Mouse (Mus musculus): ENCODE data around the gene Rad18. TPM values are rescaled to one million over a fixed set of nuclear protein-coding genes. Genes with fewer than 3 reads are reported as not detected.
A peak's percentile ranks its signal among the peaks of the same experiment; 100 is the strongest.

The Rad18 gene
- 50.0 and 54.2 TPM in 2 replicates for polyA plus RNA-seq (2016; fragmentation: Nextera tagmentation; extraction: Ambion mirVana)

DNA sequence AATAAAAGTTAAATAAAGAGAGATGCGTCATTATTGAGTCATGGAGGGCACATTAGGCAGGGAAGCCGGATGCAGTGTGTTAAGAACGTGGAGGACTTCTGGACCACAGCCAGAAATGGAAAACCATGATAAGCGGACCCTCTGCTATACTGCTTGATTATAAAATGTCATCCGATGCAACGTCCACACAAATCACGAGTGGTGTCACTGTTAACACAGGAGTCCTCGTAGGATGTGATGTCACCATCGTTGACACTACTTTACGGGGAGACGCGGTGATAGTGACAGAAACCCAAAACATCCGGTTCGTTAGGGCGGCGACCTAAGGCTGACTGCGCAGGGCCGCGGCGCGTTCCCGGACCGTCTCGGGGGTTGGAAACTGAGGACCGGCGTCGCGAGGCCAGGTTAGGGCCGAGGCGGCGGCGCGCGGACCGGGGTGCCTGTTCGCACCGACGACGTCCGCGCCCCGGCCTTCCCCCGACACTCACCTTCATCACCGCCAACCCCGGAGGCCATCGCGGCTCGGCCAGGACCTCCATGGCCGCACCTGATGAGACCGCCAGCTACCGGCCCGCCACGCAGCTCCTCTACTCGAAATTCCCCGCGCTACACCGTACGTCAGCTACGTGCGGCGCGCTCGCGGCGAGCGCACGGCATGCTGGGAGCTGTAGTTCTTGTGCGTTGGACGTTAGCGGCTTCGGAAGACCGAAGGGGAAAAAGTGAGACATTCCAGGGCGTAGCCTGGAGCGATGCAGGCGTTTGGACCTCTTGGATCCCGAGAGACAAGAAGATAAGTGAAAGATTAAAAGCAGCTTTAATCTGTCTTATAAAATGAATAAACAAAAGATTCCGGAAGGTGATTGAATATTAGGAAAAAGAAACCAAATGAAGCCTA lies at the start of gene Rad18:
Rad18 (minus strand) TSS at position 631 of the 895 bp plus-strand sequence.
- Histone ChIP-seq H3K36me3 (peaks cover 14% of the 10 kb centered on the region), H3K27me3 (ENCODE audit: low read depth, poor library complexity, severe bottlenecking) (peaks cover 23% of the 10 kb centered on the region), H3K4me3 (peak within 1 kb of the TSS; percentile 85), H3K27ac (replicated peaks) (peak within 1 kb of the TSS; percentile 92), H3K4me1 (peaks cover 20% of the 10 kb centered on the region), H3K9me3 (replicated peaks) (no peaks in the 10 kb centered on the region)
- peak; percentile 89 for DNase-seq (ENCODE audit: low spot score)
- WGBS: under 1% methylated on average over 77 of the region's 77 CpGs

DNA sequence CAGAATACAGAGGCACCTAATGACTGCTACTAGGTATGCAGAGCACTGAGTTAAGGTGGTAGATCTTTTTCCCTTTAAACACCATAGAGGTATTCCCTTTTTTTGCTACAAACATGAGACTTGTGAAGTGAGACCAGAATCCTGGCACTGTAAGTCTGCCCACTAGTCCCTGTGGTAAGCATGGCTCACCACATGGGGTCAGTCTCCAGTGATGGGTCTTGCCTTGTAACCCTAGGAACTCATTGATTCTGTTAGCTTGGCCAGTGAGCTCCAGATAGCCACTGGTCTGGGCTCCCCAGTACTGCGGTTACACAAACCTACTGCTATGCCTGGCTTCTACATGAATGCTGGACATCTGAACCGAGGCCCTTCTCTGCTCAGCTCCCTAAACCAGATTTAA lies 45.8 kb upstream of the Rad18 start:
- H3K27ac ChIP-seq (replicated peaks): no peak overlapping the region
- H3K9me3 ChIP-seq (replicated peaks): no peaks in the 10 kb centered on the region
- H3K27me3 ChIP-seq (ENCODE audit: low read depth, poor library complexity, severe bottlenecking): no peaks in the 10 kb centered on the region
- 77% methylated on average over 2 of the region's 2 CpGs for WGBS
- peaks cover 100% of the 10 kb centered on the region for H3K36me3 ChIP-seq
- H3K4me1 ChIP-seq: no peaks in the 10 kb centered on the region
- DNase-seq (ENCODE audit: low spot score): no peak
- H3K4me3 ChIP-seq: no peak overlapping the region

DNA sequence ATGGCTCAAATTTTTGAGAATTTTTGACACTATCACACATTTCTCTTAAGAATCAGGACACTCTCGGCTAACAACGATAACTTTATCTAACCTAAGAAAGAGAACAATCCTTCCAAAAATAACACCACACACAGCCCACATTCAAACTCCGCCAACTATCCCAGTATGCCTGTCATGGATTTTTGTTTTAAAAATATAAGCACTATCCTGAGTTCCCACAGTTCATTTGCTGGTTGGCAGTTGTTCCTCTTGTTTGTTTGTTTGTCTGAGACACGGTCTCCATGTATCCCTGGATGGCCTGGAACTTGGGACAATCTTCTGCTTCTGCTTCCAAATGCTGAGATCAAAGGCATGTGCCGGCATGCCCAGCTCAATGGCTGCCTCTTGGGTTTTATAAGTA lies 45.3 kb upstream of the Rad18 start:
- Histone ChIP-seq H3K27me3 (ENCODE audit: low read depth, poor library complexity, severe bottlenecking) (no peaks in the 10 kb centered on the region), H3K4me3 (no peak overlapping the region), H3K36me3 (peaks cover 100% of the 10 kb centered on the region), H3K27ac (replicated peaks) (no peak overlapping the region), H3K9me3 (replicated peaks) (no peaks in the 10 kb centered on the region), H3K4me1 (no peaks in the 10 kb centered on the region)
- DNase-seq (ENCODE audit: low spot score): no peak
- 94% methylated on average over 5 of the region's 5 CpGs for WGBS

DNA sequence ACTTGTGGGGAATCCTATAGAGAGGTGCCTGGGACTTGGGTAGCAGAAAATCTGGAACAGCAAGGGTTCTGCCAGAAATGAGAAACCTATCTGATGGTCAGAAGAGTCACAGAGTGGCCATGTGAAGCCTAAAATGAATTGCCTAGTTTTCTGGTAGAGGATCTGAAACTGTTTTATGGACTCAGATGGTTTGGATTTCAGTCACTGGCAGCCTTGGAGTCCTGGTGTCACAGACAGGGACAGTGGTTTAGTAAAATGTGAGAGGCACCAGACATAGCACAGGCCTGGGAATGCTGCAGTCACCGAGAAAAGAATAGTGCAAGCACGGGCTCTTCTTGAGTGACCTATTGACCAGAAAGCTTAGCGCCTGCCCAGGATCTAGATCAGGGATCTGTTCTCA lies 43.1 kb upstream of the Rad18 start:
- peaks cover 100% of the 10 kb centered on the region for H3K36me3 ChIP-seq
- 94% methylated on average over 3 of the region's 3 CpGs for WGBS
- H3K27ac ChIP-seq (replicated peaks): no peak overlapping the region

DNA sequence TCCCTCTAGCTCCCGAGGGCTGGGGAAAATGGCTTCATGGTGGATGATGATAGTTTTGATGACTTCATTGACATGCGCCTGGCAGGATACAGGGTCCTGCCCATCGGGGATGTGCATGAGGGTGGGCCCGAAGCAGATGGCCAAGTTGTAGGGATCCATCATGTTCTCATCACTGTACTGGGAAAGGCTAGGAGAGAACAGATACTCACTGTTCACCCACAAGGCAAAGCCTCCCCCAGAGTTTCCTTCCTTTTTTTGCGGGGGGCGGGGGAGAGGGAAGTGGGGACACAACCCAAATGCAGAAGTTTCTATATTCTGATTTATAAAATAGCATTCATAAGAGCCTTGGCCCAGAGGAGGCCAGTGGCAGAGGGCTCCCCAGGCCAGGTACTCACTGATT lies 42.4 kb upstream of the Rad18 start:
- Histone ChIP-seq H3K9me3 (replicated peaks) (no peaks in the 10 kb centered on the region), H3K27ac (replicated peaks) (no peak overlapping the region), H3K4me1 (peaks cover 8% of the 10 kb centered on the region; the same call in 1 of the 2 replicates), H3K36me3 (peaks cover 100% of the 10 kb centered on the region), H3K27me3 (ENCODE audit: low read depth, poor library complexity, severe bottlenecking) (no peaks in the 10 kb centered on the region), H3K4me3 (no peak overlapping the region)
- 96% methylated on average over 6 of the region's 6 CpGs for WGBS
- no peak for DNase-seq (ENCODE audit: low spot score)

More for the DNA sequence above, 43.1 kb upstream of the Rad18 start:
- Histone ChIP-seq H3K27me3 (ENCODE audit: low read depth, poor library complexity, severe bottlenecking) (no peaks in the 10 kb centered on the region), H3K4me3 (no peak overlapping the region), H3K4me1 (peaks cover 8% of the 10 kb centered on the region; the same call in 1 of the 2 replicates), H3K9me3 (replicated peaks) (no peaks in the 10 kb centered on the region)
- no peak for DNase-seq (ENCODE audit: low spot score)

DNA sequence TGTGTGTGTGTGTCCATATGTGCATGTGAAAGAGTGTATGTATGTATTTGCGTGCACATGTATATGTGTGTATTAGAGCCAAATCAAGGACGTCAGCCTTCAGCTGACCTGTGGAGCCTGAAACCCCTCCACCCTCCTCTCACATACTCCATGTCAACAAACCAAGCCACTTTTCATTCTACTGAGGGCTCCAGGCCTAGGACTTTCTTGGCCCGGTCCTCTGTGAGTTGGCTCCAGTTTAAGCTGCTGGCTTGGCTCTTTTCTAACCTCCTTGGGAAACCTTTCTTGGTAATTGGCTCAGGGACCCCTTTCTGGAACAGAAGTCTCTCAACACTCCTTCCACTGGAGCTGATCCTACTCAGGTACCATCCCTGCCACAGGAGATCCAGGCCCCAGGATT lies 40.0 kb upstream of the Rad18 start:
- 94% methylated on average over 3 of the region's 3 CpGs for WGBS
- peaks cover 8% of the 10 kb centered on the region; the same call in 1 of the 2 replicates for H3K4me1 ChIP-seq
- no peaks in the 10 kb centered on the region for H3K27me3 ChIP-seq (ENCODE audit: low read depth, poor library complexity, severe bottlenecking)
- no peak overlapping the region for H3K4me3 ChIP-seq
- peaks cover 100% of the 10 kb centered on the region for H3K36me3 ChIP-seq
- H3K27ac ChIP-seq (replicated peaks): no peak overlapping the region
- no peak for DNase-seq (ENCODE audit: low spot score)
- H3K9me3 ChIP-seq (replicated peaks): no peaks in the 10 kb centered on the region; the same call in 1 of the 2 replicates

DNA sequence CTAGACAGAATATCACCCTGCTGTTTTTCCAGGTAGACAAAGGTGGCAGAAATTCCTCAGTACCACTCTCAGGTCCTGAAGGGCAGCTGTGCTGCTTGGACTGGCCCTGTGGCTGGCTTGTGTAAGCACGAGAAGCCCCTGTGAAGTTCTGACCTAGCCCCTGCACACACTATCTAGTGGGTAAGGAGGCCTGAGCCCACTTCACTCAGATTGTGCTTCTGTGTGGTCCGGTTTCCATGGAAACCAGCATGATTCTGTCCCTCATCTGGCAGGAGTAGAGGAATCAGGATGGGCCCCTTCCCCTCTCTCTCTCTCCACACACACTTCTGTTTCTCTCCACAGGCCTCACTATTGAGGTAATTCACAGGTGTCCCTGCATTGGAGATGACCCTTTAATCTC lies 38.6 kb upstream of the Rad18 start:
- DNase-seq (ENCODE audit: low spot score): no peak
- no peaks in the 10 kb centered on the region for H3K27me3 ChIP-seq (ENCODE audit: low read depth, poor library complexity, severe bottlenecking)
- H3K27ac ChIP-seq (replicated peaks): no peak overlapping the region
- H3K36me3 ChIP-seq: peaks cover 100% of the 10 kb centered on the region
- no peaks in the 10 kb centered on the region; the same call in 1 of the 2 replicates for H3K9me3 ChIP-seq (replicated peaks)
- H3K4me3 ChIP-seq: no peak overlapping the region
- peaks cover 10% of the 10 kb centered on the region for H3K4me1 ChIP-seq
- 73% methylated on average over 2 of the region's 2 CpGs for WGBS

DNA sequence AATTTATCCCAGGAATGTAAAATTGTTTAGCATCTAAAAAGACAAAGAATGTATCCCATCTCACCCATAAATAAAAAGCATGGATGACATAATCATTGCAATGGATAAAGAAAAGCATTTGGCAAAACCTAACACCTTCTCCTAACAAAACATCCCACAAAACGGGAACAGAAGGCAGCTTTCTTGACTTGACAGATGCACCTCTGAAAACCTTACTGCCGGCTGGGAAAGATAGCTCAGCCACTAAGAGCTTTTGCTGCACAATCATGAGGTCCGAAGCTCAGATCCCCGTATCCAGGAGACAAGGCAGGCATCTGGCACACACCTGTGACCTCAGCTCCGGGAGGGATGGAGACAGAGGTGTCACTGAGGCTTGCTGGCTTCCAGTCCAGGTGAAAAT lies 37.5 kb upstream of the Rad18 start:
- H3K27me3 ChIP-seq (ENCODE audit: low read depth, poor library complexity, severe bottlenecking): no peaks in the 10 kb centered on the region
- DNase-seq (ENCODE audit: low spot score): no peak
- 86% methylated on average over 5 of the region's 5 CpGs for WGBS
- H3K4me3 ChIP-seq: no peak overlapping the region
- no peak overlapping the region for H3K27ac ChIP-seq (replicated peaks)
- H3K4me1 ChIP-seq: peaks cover 21% of the 10 kb centered on the region
- H3K36me3 ChIP-seq: peaks cover 100% of the 10 kb centered on the region
- H3K9me3 ChIP-seq (replicated peaks): no peaks in the 10 kb centered on the region; the same call in 1 of the 2 replicates

DNA sequence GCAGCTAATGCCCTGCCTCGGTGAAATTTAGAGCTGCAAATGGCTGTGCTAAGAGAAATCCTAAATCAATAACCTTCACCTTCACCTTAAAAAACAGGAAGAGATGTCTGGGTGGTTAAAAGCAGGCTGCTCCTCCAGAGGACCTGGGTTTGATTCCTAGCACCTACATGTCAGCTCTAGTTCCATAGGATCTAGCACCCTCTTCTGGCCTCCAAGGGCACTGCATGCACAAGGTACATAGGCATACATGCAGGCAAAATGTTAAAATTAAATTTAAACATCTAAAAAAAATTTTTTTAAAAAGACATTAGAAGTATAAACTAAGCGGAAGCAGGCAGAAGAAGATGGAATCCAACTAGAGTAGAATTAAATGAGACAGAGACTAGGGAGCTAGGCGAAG lies 35.9 kb upstream of the Rad18 start:
- DNase-seq (ENCODE audit: low spot score): no peak
- WGBS: 93% methylated on average over 3 of the region's 3 CpGs
- Histone ChIP-seq H3K9me3 (replicated peaks) (no peaks in the 10 kb centered on the region; the same call in 1 of the 2 replicates), H3K4me3 (no peak overlapping the region), H3K27ac (replicated peaks) (no peak overlapping the region), H3K36me3 (peaks cover 99% of the 10 kb centered on the region), H3K4me1 (peaks cover 33% of the 10 kb centered on the region), H3K27me3 (ENCODE audit: low read depth, poor library complexity, severe bottlenecking) (no peaks in the 10 kb centered on the region)

DNA sequence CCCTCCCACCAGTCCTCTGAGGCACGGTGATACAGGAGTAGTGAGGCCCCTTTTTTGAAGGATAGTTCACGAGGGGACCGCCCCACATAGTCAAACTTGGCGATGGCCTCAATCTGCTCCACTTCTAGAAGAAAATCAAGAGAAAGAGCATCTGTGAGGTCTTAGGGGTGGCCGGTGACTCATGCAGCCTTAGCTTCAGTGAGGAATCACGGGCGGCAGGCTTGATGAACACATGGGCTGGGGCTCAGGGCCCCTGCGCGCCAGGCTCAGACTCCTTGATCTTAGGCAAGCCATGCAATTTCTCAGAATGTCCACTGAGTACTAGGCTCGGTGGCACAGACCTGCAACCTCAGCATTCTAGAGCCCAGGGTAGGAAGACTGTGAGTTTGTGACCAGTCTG lies 34.9 kb upstream of the Rad18 start:
- Histone ChIP-seq H3K9me3 (replicated peaks) (no peaks in the 10 kb centered on the region; the same call in 1 of the 2 replicates), H3K4me1 (peaks cover 36% of the 10 kb centered on the region), H3K27me3 (ENCODE audit: low read depth, poor library complexity, severe bottlenecking) (no peaks in the 10 kb centered on the region), H3K36me3 (peaks cover 99% of the 10 kb centered on the region), H3K4me3 (no peak overlapping the region), H3K27ac (replicated peaks) (no peak overlapping the region)
- no peak for DNase-seq (ENCODE audit: low spot score)
- WGBS: 95% methylated on average over 10 of the region's 10 CpGs

DNA sequence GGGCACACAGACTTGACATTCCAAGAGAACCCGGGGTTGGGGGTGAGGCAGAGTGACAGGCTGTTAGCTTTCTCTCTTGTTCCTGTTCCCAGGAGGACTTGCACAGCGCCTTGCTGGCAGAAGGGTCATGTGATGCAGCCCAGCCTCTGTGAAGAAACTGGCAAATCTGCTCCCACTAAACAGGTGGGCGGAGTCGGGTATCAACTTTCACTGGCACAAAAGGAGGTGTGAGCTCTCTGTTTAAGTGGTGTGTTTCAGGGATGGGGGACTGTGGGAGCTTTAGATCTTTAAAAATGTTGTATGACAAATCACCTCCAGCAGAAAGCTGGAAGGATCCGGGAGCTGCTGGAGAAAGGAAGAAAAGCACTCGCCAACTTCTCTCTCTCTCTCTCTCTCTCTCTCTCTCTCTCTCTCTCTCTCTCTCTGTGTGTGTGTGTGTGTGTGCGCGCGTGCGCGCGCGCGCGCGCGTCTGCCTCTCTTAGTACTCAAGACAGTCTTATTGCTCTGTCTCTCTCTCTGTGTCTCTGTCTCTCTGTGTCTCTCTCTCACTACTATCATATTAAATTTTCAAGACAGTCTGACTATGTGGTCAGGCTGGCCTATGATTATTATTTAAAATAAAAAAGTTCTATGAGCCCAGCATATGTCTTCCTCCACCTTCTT lies 32.4 kb upstream of the Rad18 start:
- Histone ChIP-seq H3K4me3 (peak overlapping the region; percentile 35), H3K27ac (replicated peaks) (peak overlapping the region; percentile 77), H3K27me3 (ENCODE audit: low read depth, poor library complexity, severe bottlenecking) (no peaks in the 10 kb centered on the region), H3K4me1 (peaks cover 28% of the 10 kb centered on the region), H3K9me3 (replicated peaks) (no peaks in the 10 kb centered on the region; the same call in 1 of the 2 replicates), H3K36me3 (peaks cover 99% of the 10 kb centered on the region)
- WGBS: 22% methylated on average over 17 of the region's 17 CpGs
- DNase-seq (ENCODE audit: low spot score): peak; percentile 82

DNA sequence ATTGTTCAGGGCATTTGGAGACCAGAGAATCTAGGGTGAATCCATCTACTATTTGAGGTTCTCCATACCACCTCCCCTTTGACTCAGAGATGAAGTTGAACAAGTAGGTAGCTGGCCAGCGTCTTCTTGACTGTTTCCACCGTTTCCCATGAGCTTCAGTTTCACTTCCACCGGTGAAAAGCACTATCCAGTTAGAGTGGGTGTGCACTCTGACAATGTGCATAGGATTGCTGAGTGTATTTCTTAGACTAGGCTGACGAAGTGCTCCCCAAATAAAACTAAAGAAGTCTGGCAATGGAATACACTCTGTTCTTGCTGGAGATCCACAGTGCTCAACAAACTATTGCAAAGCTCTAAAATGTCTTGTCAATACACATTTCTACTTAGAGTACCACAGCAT lies 29.0 kb upstream of the Rad18 start:
- WGBS: 93% methylated on average over 4 of the region's 4 CpGs
- H3K36me3 ChIP-seq: peaks cover 99% of the 10 kb centered on the region
- H3K9me3 ChIP-seq (replicated peaks): no peaks in the 10 kb centered on the region
- peaks cover 28% of the 10 kb centered on the region for H3K4me1 ChIP-seq
- DNase-seq (ENCODE audit: low spot score): no peak
- no peaks in the 10 kb centered on the region for H3K27me3 ChIP-seq (ENCODE audit: low read depth, poor library complexity, severe bottlenecking)
- H3K4me3 ChIP-seq: no peak overlapping the region
- no peak overlapping the region for H3K27ac ChIP-seq (replicated peaks)
